Mouse (Mus musculus) heart, embryonic 10.5 days (tissue): Measurements from ENCODE around the gene Tcp10b. TPM values are rescaled to one million over a fixed set of nuclear protein-coding genes. Genes with fewer than 3 reads are reported as not detected.
"Not testable (repeated sequence)": the region's sequence is repeated elsewhere in the genome, so short reads cannot be mapped to it uniquely, and the experiment has no call there.

ENCODE experiments used
- DNase-seq: peaks from one replicate; pipeline ENCODE4 v3.0.0-alpha.2; 2017; ENCODE audit warnings: low spot score
- H3K27ac ChIP-seq: fragments of 300-500 bp; sonication (generic); 2 replicates; pipeline ENCODE4 v1.5.1; 2016; ENCODE audit warnings: mild to moderate bottlenecking
- H3K27me3 ChIP-seq: fragments of 300-500 bp; sonication (generic); 2 replicates; pipeline ENCODE4 v1.6.1; 2016; ENCODE audit warnings: mild to moderate bottlenecking; ENCODE audit not compliant: poor library complexity, insufficient read depth, severe bottlenecking
- H3K36me3 ChIP-seq: fragments of 300-500 bp; sonication (generic); 2 replicates; pipeline ENCODE4 v1.6.1; 2016; ENCODE audit warnings: mild to moderate bottlenecking, moderate library complexity
- H3K4me1 ChIP-seq: fragments of 300-500 bp; sonication (generic); 2 replicates; pipeline ENCODE4 v1.6.1; 2016; ENCODE audit warnings: mild to moderate bottlenecking
- H3K4me3 ChIP-seq: fragments of 300-500 bp; sonication (generic); 2 replicates; pipeline ENCODE4 v1.5.1; 2016; ENCODE audit warnings: mild to moderate bottlenecking, moderate library complexity
- H3K9me3 ChIP-seq: fragments of 300-500 bp; sonication (generic); 2 replicates; pipeline ENCODE4 v1.6.1; 2016; ENCODE audit warnings: mild to moderate bottlenecking, moderate library complexity
- WGBS: fragments of 180-500 bp; shearing (Covaris S2); methylation state at CpG from one replicate; pipeline ENCODE4 v1.1.7; 2016; 5-methylcytosine and 5-hydroxymethylcytosine counted together
- polyA plus RNA-seq: library from polyadenylated mRNA; unstranded; fragments of >200 nt; fragmentation: Nextera tagmentation; extraction: Ambion mirVana; gene quantifications from 2 replicates; pipeline ENCODE4 v1.2.1, GENCODE M21; 2016

Gene Tcp10b
- 0.17 TPM in 1 of 2 replicates, not detected in the other for polyA plus RNA-seq

GRCm38 (mm10) chr17:13060804-13061203, at the start of gene Tcp10b:
Gene Tcp10b, plus strand, starts transcription at chr17:13061104.
- not testable (repeated sequence) for H3K9me3 ChIP-seq, H3K36me3 ChIP-seq, H3K27me3 ChIP-seq, H3K4me3 ChIP-seq, H3K4me1 ChIP-seq, H3K27ac ChIP-seq, DNase-seq
- WGBS = 85% methylated on average over 4 of the region's 4 CpGs

GRCm38 (mm10) chr17:13013316-13013715, 47.6 kb upstream of the Tcp10b start:
- Histone ChIP-seq H3K4me3 (no peak overlapping the region), H3K27ac (no peak overlapping the region), H3K4me1 (peaks cover 7% of the 10 kb centered on the region; the same call in 1 of the 2 replicates), H3K36me3 (peaks cover 58% of the 10 kb centered on the region), H3K27me3 (no peaks in the 10 kb centered on the region), H3K9me3 (no peaks in the 10 kb centered on the region)
- no peak for DNase-seq
- 84% methylated on average over 3 of the region's 3 CpGs for WGBS

GRCm38 (mm10) chr17:13036627-13037192, 24.2 kb upstream of the Tcp10b start:
- H3K27ac ChIP-seq, H3K9me3 ChIP-seq: not testable (repeated sequence)
- 72% methylated on average over 4 of the region's 12 CpGs for WGBS

GRCm38 (mm10) chr17:13043846-13044673, 16.8 kb upstream of the Tcp10b start:
- H3K27me3 ChIP-seq, H3K36me3 ChIP-seq, H3K9me3 ChIP-seq, H3K4me3 ChIP-seq, H3K4me1 ChIP-seq, H3K27ac ChIP-seq: not testable (repeated sequence)
- WGBS = 17% methylated on average over 4 of the region's 4 CpGs
- DNase-seq = peak; percentile 66

More at GRCm38 (mm10) chr17:13036627-13037192, 24.2 kb upstream of the Tcp10b start:
- not testable (repeated sequence) for H3K4me3 ChIP-seq, DNase-seq, H3K4me1 ChIP-seq, H3K36me3 ChIP-seq, H3K27me3 ChIP-seq

- not testable (repeated sequence) for DNase-seq, H3K9me3 ChIP-seq, H3K36me3 ChIP-seq, H3K27ac ChIP-seq, H3K4me1 ChIP-seq, H3K4me3 ChIP-seq, H3K27me3 ChIP-seq
- WGBS = 61% methylated on average over 2 of the region's 8 CpGs
These were observed 8.6 kb upstream of the Tcp10b start, which contains the start of gene Gpr31b for GRCm38 (mm10) chr17:13052124-13052813. Gene Gpr31b, minus strand, starts transcription at chr17:13052296.

- not testable (repeated sequence) for H3K27ac ChIP-seq, H3K36me3 ChIP-seq, H3K9me3 ChIP-seq, H3K4me3 ChIP-seq, H3K27me3 ChIP-seq, H3K4me1 ChIP-seq
- 44% methylated on average over 7 of the region's 7 CpGs for WGBS
- DNase-seq = peak; percentile 72
These were observed 2.0 kb downstream of the Tcp10b start for GRCm38 (mm10) chr17:13062882-13063281.

GRCm38 (mm10) chr17:13067864-13068385, 7.0 kb downstream of the Tcp10b start:
- not testable (repeated sequence) for H3K4me1 ChIP-seq, H3K27me3 ChIP-seq, H3K27ac ChIP-seq, H3K4me3 ChIP-seq, H3K36me3 ChIP-seq, DNase-seq, H3K9me3 ChIP-seq
- 86% methylated on average over 1 of the region's 4 CpGs for WGBS

- not testable (repeated sequence) for H3K4me3 ChIP-seq, H3K36me3 ChIP-seq, DNase-seq, H3K27ac ChIP-seq, H3K4me1 ChIP-seq, H3K27me3 ChIP-seq, H3K9me3 ChIP-seq
- 70% methylated on average over 4 of the region's 5 CpGs for WGBS
These were observed 8.3 kb downstream of the Tcp10b start for GRCm38 (mm10) chr17:13069227-13069626.

GRCm38 (mm10) chr17:13091510-13091909, 30.6 kb downstream of the Tcp10b start:
- WGBS = no CpG with 5 or more reads among the region's 1 CpGs
- not testable (repeated sequence) for H3K4me1 ChIP-seq, DNase-seq, H3K27me3 ChIP-seq, H3K9me3 ChIP-seq, H3K36me3 ChIP-seq, H3K27ac ChIP-seq, H3K4me3 ChIP-seq

- H3K27me3 ChIP-seq, H3K36me3 ChIP-seq, H3K4me3 ChIP-seq, H3K27ac ChIP-seq, DNase-seq, H3K9me3 ChIP-seq, H3K4me1 ChIP-seq: not testable (repeated sequence)
- WGBS = 60% methylated on average over 8 of the region's 8 CpGs
These were observed 31.3 kb downstream of the Tcp10b start for GRCm38 (mm10) chr17:13092100-13092764.

- not testable (repeated sequence) for H3K9me3 ChIP-seq, H3K27ac ChIP-seq, DNase-seq, H3K27me3 ChIP-seq, H3K36me3 ChIP-seq, H3K4me1 ChIP-seq, H3K4me3 ChIP-seq
- 83% methylated on average over 3 of the region's 4 CpGs for WGBS
These were observed 32.1 kb downstream of the Tcp10b start for GRCm38 (mm10) chr17:13092960-13093359.

- H3K4me3 ChIP-seq, H3K4me1 ChIP-seq, H3K9me3 ChIP-seq, H3K36me3 ChIP-seq, H3K27ac ChIP-seq, H3K27me3 ChIP-seq: not testable (repeated sequence)
- peak; percentile 35 for DNase-seq
- 81% methylated on average over 5 of the region's 5 CpGs for WGBS
These were observed 45.7 kb downstream of the Tcp10b start for GRCm38 (mm10) chr17:13106563-13106962.
